Mouse (Mus musculus) lung, embryonic 15.5 days (tissue): ENCODE results near the gene Herc1. TPM values are rescaled to one million over a fixed set of nuclear protein-coding genes. Genes with fewer than 3 reads are reported as not detected.

Source experiments
- ATAC-seq: fragments of 200-750 bp; cut with Nextera tagmentation; 2 replicates; pipeline ENCODE4 v1.8.0; 2017; ENCODE audit warnings: moderate number of reproducible peaks, borderline replicate concordance; ENCODE audit not compliant: low FRiP score, low TSS enrichment; ENCODE audit errors: extremely low read depth
- H3K27ac ChIP-seq: fragments of 300-500 bp; sonication (generic); 2 replicates; pipeline ENCODE4 v1.5.1; 2015; ENCODE audit warnings: moderate library complexity, mild to moderate bottlenecking, inconsistent platforms
- H3K27me3 ChIP-seq: fragments of 300-500 bp; sonication (generic); 2 replicates; pipeline ENCODE4 v1.6.1; 2015; ENCODE audit warnings: inconsistent platforms
- H3K36me3 ChIP-seq: fragments of 300-500 bp; sonication (generic); 2 replicates; pipeline ENCODE4 v1.6.1; 2015; ENCODE audit warnings: inconsistent platforms
- H3K4me1 ChIP-seq: fragments of 300-500 bp; sonication (generic); 2 replicates; pipeline ENCODE4 v1.6.1; 2015; ENCODE audit warnings: inconsistent platforms
- H3K4me2 ChIP-seq: fragments of 300-500 bp; sonication (generic); 2 replicates; pipeline ENCODE4 v1.6.1; 2015; ENCODE audit warnings: inconsistent platforms, mild to moderate bottlenecking, moderate library complexity
- H3K4me3 ChIP-seq: fragments of 300-500 bp; sonication (generic); 2 replicates; pipeline ENCODE4 v1.5.1; 2015; ENCODE audit warnings: mild to moderate bottlenecking, inconsistent platforms
- H3K9ac ChIP-seq: fragments of 300-500 bp; sonication (generic); 2 replicates; pipeline ENCODE4 v1.6.1; 2015; ENCODE audit warnings: inconsistent platforms
- H3K9me3 ChIP-seq: fragments of 300-500 bp; sonication (generic); 2 replicates; pipeline ENCODE4 v1.6.1; 2016; ENCODE audit warnings: inconsistent platforms
- WGBS: fragments of 180-500 bp; shearing (Covaris S2); methylation state at CpG from one replicate; pipeline ENCODE4 v1.1.7; 2015; 5-methylcytosine and 5-hydroxymethylcytosine counted together
- polyA plus RNA-seq: library from polyadenylated mRNA; unstranded; fragments of >200 nt; fragmentation: Nextera tagmentation; extraction: Ambion mirVana; gene quantifications from 2 replicates; pipeline ENCODE4 v1.2.1, GENCODE M21; 2015

The Herc1 gene
- polyA plus RNA-seq, 1 experiment from 2014 or later = 18.9 TPM

DNA sequence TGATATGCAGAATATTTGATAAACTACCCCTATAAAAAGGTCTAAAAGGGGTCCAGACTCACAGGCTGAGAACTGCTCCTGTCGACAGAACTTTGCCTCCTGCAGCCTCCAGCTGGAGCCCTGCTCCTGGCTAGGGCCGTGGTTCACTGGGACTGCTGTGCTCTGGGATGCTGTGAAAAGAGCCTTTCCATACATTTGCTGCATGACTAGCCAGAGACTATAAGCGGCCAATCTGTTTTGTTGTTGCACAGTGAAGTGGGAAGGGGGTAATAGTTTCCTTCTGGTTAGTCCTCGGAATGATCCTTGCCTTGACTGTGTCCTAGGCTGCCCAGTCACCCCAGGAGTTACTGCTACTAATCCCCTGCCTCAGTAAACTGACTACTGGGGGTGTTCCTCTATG is 155.8 kb downstream of the Herc1 start:
- Histone ChIP-seq H3K9me3 (no peaks in the 10 kb centered on the region), H3K36me3 (peaks cover 49% of the 10 kb centered on the region), H3K9ac (no peak overlapping the region), H3K4me3 (no peak overlapping the region), H3K4me1 (peaks cover 8% of the 10 kb centered on the region; the same call in 1 of the 2 replicates), H3K27me3 (no peaks in the 10 kb centered on the region), H3K4me2 (no peak overlapping the region), H3K27ac (no peak overlapping the region)
- WGBS = 90% methylated on average over 4 of the region's 4 CpGs
- ATAC-seq = no peak

- Histone ChIP-seq H3K36me3 (peaks cover 45% of the 10 kb centered on the region), H3K27ac (no peak overlapping the region), H3K9ac (no peak overlapping the region), H3K4me2 (no peak overlapping the region), H3K4me3 (no peak overlapping the region), H3K4me1 (peaks cover 9% of the 10 kb centered on the region; the same call in 1 of the 2 replicates), H3K27me3 (no peaks in the 10 kb centered on the region), H3K9me3 (no peaks in the 10 kb centered on the region)
- no peak for ATAC-seq
Measured at GRCm38 (mm10) chr9:66506424-66506823, 156.2 kb downstream of the Herc1 start.

- Histone ChIP-seq H3K9me3 (no peaks in the 10 kb centered on the region), H3K4me3 (no peak overlapping the region), H3K4me2 (no peak overlapping the region), H3K27me3 (no peaks in the 10 kb centered on the region), H3K36me3 (peaks cover 35% of the 10 kb centered on the region), H3K27ac (no peak overlapping the region), H3K9ac (no peak overlapping the region), H3K4me1 (peaks cover 14% of the 10 kb centered on the region; the same call in 1 of the 2 replicates)
- 80% methylated on average over 3 of the region's 3 CpGs for WGBS
- ATAC-seq = no peak
Measured at GRCm38 (mm10) chr9:66507684-66508083, 157.4 kb downstream of the Herc1 start.

DNA sequence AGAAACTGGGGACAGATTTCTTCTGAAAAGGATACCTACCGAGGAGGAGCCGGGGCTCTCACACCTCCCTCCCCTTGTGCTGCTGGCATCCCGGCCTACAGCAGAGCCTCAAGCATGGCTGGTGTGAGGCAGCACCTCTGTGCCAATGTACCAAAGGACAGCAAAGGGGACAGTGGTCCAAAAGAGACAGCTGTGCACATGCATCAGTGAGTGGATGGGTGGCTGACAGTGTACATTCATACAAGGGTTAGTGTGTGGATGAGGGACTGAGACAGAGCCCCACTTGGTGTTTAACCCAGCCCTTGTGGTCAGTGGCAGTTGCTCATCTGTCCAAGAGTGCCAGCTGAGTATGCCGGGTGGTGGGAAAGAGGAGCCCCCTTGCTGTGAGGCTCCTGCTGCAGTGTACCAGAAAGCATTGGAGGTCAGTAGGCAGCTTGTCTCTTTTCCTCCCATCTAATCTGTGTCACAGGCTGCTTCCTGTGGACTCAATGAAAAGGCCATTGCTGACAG is 158.7 kb downstream of the Herc1 start:
- no peak for ATAC-seq
- H3K27me3 ChIP-seq = no peaks in the 10 kb centered on the region
- WGBS = 90% methylated on average over 4 of the region's 4 CpGs
- H3K4me3 ChIP-seq = no peak overlapping the region
- no peak overlapping the region for H3K4me2 ChIP-seq
- H3K9ac ChIP-seq = no peak overlapping the region
- peaks cover 35% of the 10 kb centered on the region for H3K36me3 ChIP-seq
- H3K4me1 ChIP-seq = peaks cover 20% of the 10 kb centered on the region
- no peaks in the 10 kb centered on the region for H3K9me3 ChIP-seq
- no peak overlapping the region for H3K27ac ChIP-seq

- no peaks in the 10 kb centered on the region for H3K9me3 ChIP-seq
- WGBS = 73% methylated on average over 7 of the region's 7 CpGs
- peaks cover 28% of the 10 kb centered on the region for H3K4me1 ChIP-seq
- H3K27me3 ChIP-seq = no peaks in the 10 kb centered on the region
- no peak overlapping the region for H3K9ac ChIP-seq
- ATAC-seq = no peak
- H3K27ac ChIP-seq = 0 out of 2 replicates have a peak overlapping the region, but pooled peaks have one; percentile 93
- H3K4me2 ChIP-seq = peak overlapping the region; percentile 91; the same call in 1 of the 2 replicates
- H3K36me3 ChIP-seq = peaks cover 23% of the 10 kb centered on the region
- H3K4me3 ChIP-seq = no peak overlapping the region
Measured at GRCm38 (mm10) chr9:66510351-66510841, 160.1 kb downstream of the Herc1 start.

DNA sequence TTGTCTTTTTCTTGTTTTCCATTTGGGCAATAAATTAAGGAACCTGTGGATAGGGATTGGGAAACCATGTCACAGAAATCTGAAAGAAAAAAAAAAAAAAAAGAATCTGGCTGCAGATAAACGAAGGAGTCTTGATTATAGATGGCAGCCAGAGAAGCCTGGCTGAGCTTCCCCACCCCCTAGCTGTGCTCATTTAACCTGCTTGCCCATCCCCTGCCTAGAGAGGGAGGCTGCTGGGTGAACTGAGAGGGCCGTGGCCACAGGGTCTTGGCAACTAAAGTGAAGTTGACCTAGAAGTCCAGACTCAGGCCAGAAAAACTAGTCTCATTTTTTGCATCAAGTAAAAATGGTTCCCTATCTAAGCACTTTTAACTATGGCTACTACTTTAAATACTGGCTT is 160.7 kb downstream of the Herc1 start:
- Histone ChIP-seq H3K9ac (peak overlapping the region; percentile 61), H3K4me1 (peaks cover 28% of the 10 kb centered on the region), H3K9me3 (no peaks in the 10 kb centered on the region), H3K27me3 (no peaks in the 10 kb centered on the region), H3K4me2 (peak overlapping the region; percentile 91), H3K4me3 (peak overlapping the region; percentile 56), H3K27ac (peak overlapping the region; percentile 93), H3K36me3 (peaks cover 26% of the 10 kb centered on the region)
- WGBS = 5% methylated on average over 2 of the region's 2 CpGs
- ATAC-seq = no peak

- under 1% methylated on average over 78 of the region's 78 CpGs for WGBS
- peak overlapping the region; percentile 91 for H3K4me2 ChIP-seq
- no peaks in the 10 kb centered on the region for H3K27me3 ChIP-seq
- H3K4me1 ChIP-seq = peaks cover 28% of the 10 kb centered on the region
- H3K36me3 ChIP-seq = peaks cover 29% of the 10 kb centered on the region
- H3K27ac ChIP-seq = peak overlapping the region; percentile 93
- peak overlapping the region; percentile 56 for H3K4me3 ChIP-seq
- H3K9me3 ChIP-seq = no peaks in the 10 kb centered on the region
- peak; percentile 89 for ATAC-seq
- peak overlapping the region; percentile 61 for H3K9ac ChIP-seq
Measured at GRCm38 (mm10) chr9:66511580-66512350, 161.5 kb downstream of the Herc1 start.

GRCm38 (mm10) chr9:66512351-66512671 is 162.1 kb downstream of the Herc1 start:
- Histone ChIP-seq H3K9me3 (no peaks in the 10 kb centered on the region), H3K36me3 (peaks cover 34% of the 10 kb centered on the region)

DNA sequence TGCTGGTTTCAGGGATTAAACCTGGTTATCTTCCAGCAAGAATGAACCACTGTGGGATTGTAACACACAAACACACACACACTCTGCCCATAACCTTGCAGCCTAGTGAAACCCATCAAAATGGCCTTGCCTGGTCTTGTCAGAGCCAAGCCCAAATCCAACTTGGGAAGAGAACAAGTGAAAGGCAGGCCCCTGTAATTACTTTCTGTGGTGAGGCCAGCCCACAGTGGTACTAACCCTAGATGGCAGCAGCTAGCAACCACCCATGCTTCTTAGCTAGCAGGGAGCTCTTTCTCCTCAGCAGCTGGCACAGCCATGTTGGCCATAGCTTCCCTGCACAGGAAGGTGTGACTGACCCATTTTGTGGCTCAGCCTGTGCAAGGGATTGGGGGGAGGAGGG is 162.9 kb downstream of the Herc1 start:
- no peaks in the 10 kb centered on the region for H3K9me3 ChIP-seq
- ATAC-seq = no peak
- no peak overlapping the region for H3K4me3 ChIP-seq
- no peaks in the 10 kb centered on the region for H3K27me3 ChIP-seq
- peak overlapping the region; percentile 72 for H3K27ac ChIP-seq
- H3K4me2 ChIP-seq = peak overlapping the region; percentile 91
- peaks cover 37% of the 10 kb centered on the region for H3K36me3 ChIP-seq
- H3K4me1 ChIP-seq = peaks cover 28% of the 10 kb centered on the region
- no peak overlapping the region for H3K9ac ChIP-seq

More at GRCm38 (mm10) chr9:66512351-66512671, 162.1 kb downstream of the Herc1 start:
- Histone ChIP-seq H3K9ac (peak overlapping the region; percentile 61), H3K27me3 (no peaks in the 10 kb centered on the region), H3K27ac (peak overlapping the region; percentile 93), H3K4me2 (peak overlapping the region; percentile 91), H3K4me3 (peak overlapping the region; percentile 56), H3K4me1 (peaks cover 28% of the 10 kb centered on the region)
- peak; percentile 84 for ATAC-seq
- 0% methylated on average over 8 of the region's 8 CpGs for WGBS

- H3K27ac ChIP-seq = peak overlapping the region; percentile 72
- H3K4me1 ChIP-seq = peaks cover 28% of the 10 kb centered on the region
- H3K9me3 ChIP-seq = no peaks in the 10 kb centered on the region
- H3K4me3 ChIP-seq = peak overlapping the region; percentile 1; the same call in 1 of the 2 replicates
- WGBS = 66% methylated on average over 4 of the region's 4 CpGs
- peaks cover 37% of the 10 kb centered on the region for H3K36me3 ChIP-seq
- no peaks in the 10 kb centered on the region for H3K27me3 ChIP-seq
- no peak for ATAC-seq
- no peak overlapping the region for H3K9ac ChIP-seq
- peak overlapping the region; percentile 13; the same call in 1 of the 2 replicates for H3K4me2 ChIP-seq
Measured at GRCm38 (mm10) chr9:66513661-66514255, 163.5 kb downstream of the Herc1 start.

- peak within 1 kb of the TSS; percentile 13; the same call in 1 of the 2 replicates for H3K4me2 ChIP-seq
- no peak for ATAC-seq
- peaks cover 39% of the 10 kb centered on the region for H3K36me3 ChIP-seq
Measured at GRCm38 (mm10) chr9:66514256-66514770, 164.1 kb downstream of the Herc1 start, which contains the start of gene Fbxl22. TSS of gene Fbxl22 (minus strand) at chr9:66514593.

More at GRCm38 (mm10) chr9:66514256-66514770, 164.1 kb downstream of the Herc1 start, which contains the start of gene Fbxl22:
- Histone ChIP-seq H3K4me3 (peak within 1 kb of the TSS; percentile 1; the same call in 1 of the 2 replicates), H3K9ac (no peak within 1 kb of the TSS), H3K4me1 (peaks cover 28% of the 10 kb centered on the region), H3K27ac (peak within 1 kb of the TSS; percentile 72), H3K27me3 (no peaks in the 10 kb centered on the region), H3K9me3 (no peaks in the 10 kb centered on the region)
- WGBS = 45% methylated on average over 17 of the region's 17 CpGs
